Mouse (Mus musculus): ENCODE measurements around the gene Hoxb3.

Gene Hoxb3

Small RNAs within 50 kb of the gene (microRNA-seq; reads per million reads assigned to microRNA genes)
- 60,207 to 88,893 reads per million in 2 experiments for gene Mir10a

Data from adrenal gland (tissue).